Mouse (Mus musculus) small intestine, adult 2 months (tissue): ENCODE results near the gene Efna1.

Experiments used
- CTCF ChIP-seq: fragments of 200-500 bp; IDR thresholded peaks from 2 replicates; pipeline ENCODE4 v1.5.1; 2012; ENCODE audit warnings: low read depth, mild to moderate bottlenecking, control low read depth, inconsistent platforms, low read length, moderate library complexity, mixed read lengths; ENCODE audit not compliant: insufficient replicate concordance, insufficient read length; ENCODE audit errors: extremely low read depth
- POLR2A ChIP-seq: fragments of 200-500 bp; IDR thresholded peaks from 2 replicates; pipeline ENCODE4 v1.6.1; 2012; ENCODE audit warnings: low read depth, mild to moderate bottlenecking, control low read depth, inconsistent platforms, low read length, moderate library complexity

DNA sequence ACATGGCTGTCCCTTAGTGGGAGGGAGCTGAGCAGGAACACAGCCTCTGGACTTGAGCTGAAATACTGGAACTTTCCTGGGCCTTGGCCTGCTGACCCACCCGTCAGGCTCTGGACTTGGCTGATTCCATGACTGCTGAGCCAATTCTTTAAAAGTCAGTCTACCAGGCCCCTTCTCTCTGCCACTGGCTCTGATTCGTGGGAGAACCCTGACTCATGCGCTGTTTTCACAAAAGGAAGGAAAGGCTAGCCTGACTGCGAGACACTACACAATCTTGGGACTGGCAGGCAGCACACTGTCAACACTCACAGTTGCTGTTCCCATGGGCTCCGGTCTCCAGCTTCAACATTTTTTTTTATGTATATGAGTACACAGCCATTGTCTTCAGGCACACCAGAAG is 24.8 kb downstream of the Efna1 start:
- TF ChIP-seq CTCF (no peak), POLR2A (no peak)
